Mouse (Mus musculus): ENCODE measurements around the gene Fgf22. TPM values are rescaled to one million over a fixed set of nuclear protein-coding genes. Genes with fewer than 3 reads are reported as not detected.

The Fgf22 gene
- polyA plus RNA-seq (2015; fragmentation: Nextera tagmentation; extraction: Ambion mirVana): 2.7 and 3.4 TPM in 2 replicates

- Histone ChIP-seq H3K36me3 (peaks cover 37% of the 10 kb centered on the region), H3K4me1 (peaks cover 9% of the 10 kb centered on the region), H3K4me2 (peak within 1 kb of the TSS; percentile 86), H3K27me3 (replicated peaks) (no peaks in the 10 kb centered on the region), H3K27ac (replicated peaks) (no peak within 1 kb of the TSS), H3K9me3 (replicated peaks) (no peaks in the 10 kb centered on the region), H3K4me3 (replicated peaks) (peak within 1 kb of the TSS; percentile 45), H3K9ac (replicated peaks) (peak within 1 kb of the TSS; percentile 54)
- under 1% methylated on average over 36 of the region's 36 CpGs for WGBS
- peak; percentile 85 for ATAC-seq (ENCODE audit: low FRiP score)
Measured at GRCm38 (mm10) chr10:79754856-79755516, at the start of gene Fgf22. Gene Fgf22, plus strand, starts transcription at chr10:79755076.

GRCm38 (mm10) chr10:79705951-79706350, 48.9 kb upstream of the Fgf22 start:
- Histone ChIP-seq H3K27ac (replicated peaks) (no peak overlapping the region), H3K36me3 (peaks cover 22% of the 10 kb centered on the region), H3K4me2 (peak overlapping the region; percentile 85), H3K9me3 (replicated peaks) (no peaks in the 10 kb centered on the region), H3K27me3 (replicated peaks) (no peaks in the 10 kb centered on the region), H3K4me1 (peaks cover 51% of the 10 kb centered on the region), H3K9ac (replicated peaks) (peak overlapping the region; percentile 85), H3K4me3 (replicated peaks) (peak overlapping the region; percentile 72)
- ATAC-seq (ENCODE audit: low FRiP score): no peak
- WGBS: 84% methylated on average over 5 of the region's 5 CpGs

GRCm38 (mm10) chr10:79706406-79707094, 48.3 kb upstream of the Fgf22 start:
- WGBS: 89% methylated on average over 5 of the region's 5 CpGs
- H3K9ac ChIP-seq (replicated peaks): peak overlapping the region; percentile 85
- H3K36me3 ChIP-seq: peaks cover 28% of the 10 kb centered on the region
- no peaks in the 10 kb centered on the region for H3K9me3 ChIP-seq (replicated peaks)
- no peak for ATAC-seq (ENCODE audit: low FRiP score)
- peaks cover 51% of the 10 kb centered on the region for H3K4me1 ChIP-seq
- peak overlapping the region; percentile 85 for H3K4me2 ChIP-seq
- peak overlapping the region; percentile 72 for H3K4me3 ChIP-seq (replicated peaks)
- H3K27me3 ChIP-seq (replicated peaks): no peaks in the 10 kb centered on the region
- 0 out of 2 replicates have a peak overlapping the region, but pooled peaks have one; percentile 41 for H3K27ac ChIP-seq (replicated peaks)

DNA sequence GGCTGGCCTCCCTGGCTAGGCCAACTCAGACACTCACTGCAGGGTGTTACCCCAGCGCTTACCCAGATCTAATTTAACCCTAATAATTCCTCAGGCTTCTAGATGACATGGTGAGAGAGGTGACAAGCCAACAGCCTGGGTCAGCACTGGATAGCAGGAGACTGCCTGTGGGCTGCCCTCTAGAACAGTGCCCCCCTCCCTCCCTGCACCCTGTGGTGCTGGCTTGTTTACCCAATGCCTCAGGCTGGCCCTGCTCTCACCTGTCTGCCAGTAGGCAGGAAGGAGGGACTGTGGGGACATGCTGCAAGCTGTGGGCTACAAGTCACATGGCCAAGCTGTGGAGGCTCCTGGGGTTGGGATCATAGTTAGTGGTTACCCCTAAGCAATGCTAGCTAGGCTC, 47.7 kb upstream of the Fgf22 start:
- H3K36me3 ChIP-seq: peaks cover 34% of the 10 kb centered on the region
- no peak overlapping the region for H3K27ac ChIP-seq (replicated peaks)
- no peaks in the 10 kb centered on the region for H3K9me3 ChIP-seq (replicated peaks)
- H3K4me1 ChIP-seq: peaks cover 51% of the 10 kb centered on the region
- peak overlapping the region; percentile 85 for H3K4me2 ChIP-seq
- WGBS: 88% methylated on average over 1 of the region's 1 CpGs
- 0 out of 2 replicates have a peak overlapping the region, but pooled peaks have one; percentile 10 for H3K9ac ChIP-seq (replicated peaks)
- H3K4me3 ChIP-seq (replicated peaks): no peak overlapping the region
- no peak for ATAC-seq (ENCODE audit: low FRiP score)
- no peaks in the 10 kb centered on the region for H3K27me3 ChIP-seq (replicated peaks)

GRCm38 (mm10) chr10:79707759-79708158, 47.1 kb upstream of the Fgf22 start:
- no peak for ATAC-seq (ENCODE audit: low FRiP score)
- Histone ChIP-seq H3K27ac (replicated peaks) (no peak overlapping the region), H3K27me3 (replicated peaks) (no peaks in the 10 kb centered on the region), H3K4me3 (replicated peaks) (no peak overlapping the region), H3K4me1 (peaks cover 51% of the 10 kb centered on the region), H3K9me3 (replicated peaks) (no peaks in the 10 kb centered on the region), H3K4me2 (peak overlapping the region; percentile 85; the same call in 1 of the 2 replicates), H3K9ac (replicated peaks) (no peak overlapping the region), H3K36me3 (peaks cover 34% of the 10 kb centered on the region)
- WGBS: 75% methylated on average over 4 of the region's 4 CpGs

DNA sequence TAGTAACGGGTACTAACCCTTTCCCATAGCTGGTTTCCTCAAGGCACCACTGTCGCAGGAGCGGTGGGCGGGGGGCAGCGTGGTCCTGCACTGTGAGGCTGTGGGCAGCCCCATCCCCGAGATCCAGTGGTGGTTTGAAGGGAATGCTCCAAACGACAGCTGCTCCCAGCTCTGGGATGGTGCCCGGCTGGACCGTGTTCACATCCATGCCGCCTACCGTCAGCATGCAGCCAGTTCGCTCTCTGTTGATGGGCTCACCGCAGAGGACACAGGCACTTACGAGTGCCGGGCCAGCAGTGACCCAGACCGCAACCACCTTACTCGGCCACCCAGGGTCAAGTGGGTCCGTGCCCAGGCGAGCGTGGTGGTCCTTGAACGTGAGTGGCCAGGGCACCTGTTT, 46.2 kb upstream of the Fgf22 start:
- H3K27me3 ChIP-seq (replicated peaks): no peaks in the 10 kb centered on the region
- no peaks in the 10 kb centered on the region for H3K9me3 ChIP-seq (replicated peaks)
- peaks cover 51% of the 10 kb centered on the region for H3K4me1 ChIP-seq
- H3K36me3 ChIP-seq: peaks cover 37% of the 10 kb centered on the region
- 93% methylated on average over 21 of the region's 21 CpGs for WGBS
- H3K4me3 ChIP-seq (replicated peaks): no peak overlapping the region
- no peak overlapping the region for H3K9ac ChIP-seq (replicated peaks)
- H3K27ac ChIP-seq (replicated peaks): no peak overlapping the region
- no peak for ATAC-seq (ENCODE audit: low FRiP score)
- H3K4me2 ChIP-seq: no peak overlapping the region

GRCm38 (mm10) chr10:79709307-79709706, 45.6 kb upstream of the Fgf22 start:
- no peak overlapping the region for H3K9ac ChIP-seq (replicated peaks)
- H3K27ac ChIP-seq (replicated peaks): no peak overlapping the region
- no peaks in the 10 kb centered on the region for H3K27me3 ChIP-seq (replicated peaks)
- H3K9me3 ChIP-seq (replicated peaks): no peaks in the 10 kb centered on the region
- ATAC-seq (ENCODE audit: low FRiP score): no peak
- no peak overlapping the region for H3K4me2 ChIP-seq
- no peak overlapping the region for H3K4me3 ChIP-seq (replicated peaks)
- WGBS: 88% methylated on average over 7 of the region's 7 CpGs
- peaks cover 51% of the 10 kb centered on the region for H3K4me1 ChIP-seq
- peaks cover 37% of the 10 kb centered on the region for H3K36me3 ChIP-seq

DNA sequence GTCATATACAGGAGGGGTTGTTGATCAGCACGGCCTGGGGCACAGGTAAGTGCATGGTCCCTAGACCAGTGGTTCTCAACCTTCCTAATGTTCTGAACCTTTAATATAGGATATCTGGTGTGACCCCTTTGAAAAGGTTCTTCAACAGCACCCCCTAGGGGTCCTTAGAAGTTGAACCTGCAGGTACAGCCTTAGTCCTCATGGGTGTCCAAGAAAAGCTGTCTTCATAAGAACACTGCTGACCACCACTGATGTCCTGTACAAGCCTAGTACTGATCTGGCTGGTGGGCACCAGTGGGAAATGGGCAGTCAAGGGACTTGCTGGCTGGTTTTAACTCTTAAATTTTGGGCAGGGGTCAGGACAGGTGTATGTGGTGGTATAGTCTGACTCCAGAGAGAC, 42.8 kb upstream of the Fgf22 start:
- no peak overlapping the region for H3K9ac ChIP-seq (replicated peaks)
- no peak for ATAC-seq (ENCODE audit: low FRiP score)
- peaks cover 18% of the 10 kb centered on the region for H3K27me3 ChIP-seq (replicated peaks)
- H3K4me2 ChIP-seq: no peak overlapping the region
- H3K4me3 ChIP-seq (replicated peaks): no peak overlapping the region
- H3K27ac ChIP-seq (replicated peaks): no peak overlapping the region
- no peaks in the 10 kb centered on the region for H3K9me3 ChIP-seq (replicated peaks)
- WGBS: 93% methylated on average over 1 of the region's 1 CpGs
- peaks cover 40% of the 10 kb centered on the region for H3K4me1 ChIP-seq
- H3K36me3 ChIP-seq: peaks cover 37% of the 10 kb centered on the region

GRCm38 (mm10) chr10:79712499-79713126, 42.3 kb upstream of the Fgf22 start:
- Histone ChIP-seq H3K27me3 (replicated peaks) (peaks cover 24% of the 10 kb centered on the region), H3K4me1 (peaks cover 40% of the 10 kb centered on the region), H3K4me3 (replicated peaks) (no peak overlapping the region), H3K9me3 (replicated peaks) (no peaks in the 10 kb centered on the region), H3K9ac (replicated peaks) (no peak overlapping the region), H3K4me2 (no peak overlapping the region), H3K27ac (replicated peaks) (no peak overlapping the region), H3K36me3 (peaks cover 37% of the 10 kb centered on the region)
- WGBS: 5% methylated on average over 5 of the region's 6 CpGs
- ATAC-seq (ENCODE audit: low FRiP score): no peak

DNA sequence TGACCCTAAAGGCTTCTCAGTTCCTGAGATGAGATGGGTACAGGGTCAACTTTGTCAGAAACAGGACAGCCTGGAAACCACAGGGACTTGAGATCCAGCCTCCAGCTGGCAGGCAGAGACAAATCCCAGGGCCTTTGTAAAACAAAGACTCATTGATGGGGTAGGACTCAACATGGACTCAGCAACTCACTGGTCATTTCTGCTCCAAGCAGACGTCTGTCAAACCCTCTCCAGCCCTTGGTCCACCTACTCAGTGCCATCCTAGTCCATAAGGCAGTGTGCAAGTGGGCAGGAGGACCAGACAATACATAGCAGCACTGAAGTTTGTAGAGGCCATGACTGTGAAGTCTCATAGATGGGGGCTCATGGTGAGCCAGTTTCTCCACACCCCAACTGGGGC, 41.7 kb upstream of the Fgf22 start:
- Histone ChIP-seq H3K36me3 (peaks cover 37% of the 10 kb centered on the region), H3K4me1 (peaks cover 40% of the 10 kb centered on the region), H3K9ac (replicated peaks) (no peak overlapping the region), H3K9me3 (replicated peaks) (no peaks in the 10 kb centered on the region), H3K27me3 (replicated peaks) (peaks cover 30% of the 10 kb centered on the region), H3K4me2 (no peak overlapping the region), H3K4me3 (replicated peaks) (no peak overlapping the region), H3K27ac (replicated peaks) (no peak overlapping the region)
- no peak for ATAC-seq (ENCODE audit: low FRiP score)
- 21% methylated on average over 1 of the region's 1 CpGs for WGBS

DNA sequence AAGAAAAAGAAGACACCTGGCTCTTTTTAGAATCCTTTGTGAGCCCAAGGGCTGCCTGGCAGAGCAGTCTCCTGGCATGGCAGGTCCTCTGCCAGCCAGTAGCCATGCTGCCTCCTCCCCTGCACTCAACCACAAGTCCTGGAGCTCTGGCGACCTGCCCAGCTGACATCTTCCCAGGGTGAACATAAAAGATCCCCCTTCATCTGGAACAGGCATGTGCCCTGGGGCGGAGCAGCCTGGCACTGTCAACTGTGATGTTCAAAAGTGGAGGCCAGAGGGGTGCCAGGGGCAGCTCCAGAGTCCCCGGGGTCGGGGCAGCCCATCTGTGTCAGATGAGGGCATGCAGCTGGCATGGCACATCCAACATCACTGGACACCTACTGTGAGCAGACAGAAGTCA, 39.9 kb upstream of the Fgf22 start:
- Histone ChIP-seq H3K4me3 (replicated peaks) (no peak overlapping the region), H3K9ac (replicated peaks) (no peak overlapping the region), H3K27ac (replicated peaks) (no peak overlapping the region), H3K36me3 (peaks cover 24% of the 10 kb centered on the region), H3K27me3 (replicated peaks) (peaks cover 44% of the 10 kb centered on the region), H3K9me3 (replicated peaks) (no peaks in the 10 kb centered on the region), H3K4me1 (peaks cover 32% of the 10 kb centered on the region), H3K4me2 (no peak overlapping the region)
- WGBS: 54% methylated on average over 4 of the region's 4 CpGs
- ATAC-seq (ENCODE audit: low FRiP score): no peak

Measured in neural tube, embryonic 15.5 days (tissue).